Mouse (Mus musculus) midbrain, embryonic 16.5 days (tissue): ENCODE measurements around the gene Cort. TPM values are rescaled to one million over a fixed set of nuclear protein-coding genes. Genes with fewer than 3 reads are reported as not detected.

Experiments used
- ATAC-seq: fragments of 200-750 bp; cut with Nextera tagmentation; 2 replicates; pipeline ENCODE4 v1.8.0; 2017; ENCODE audit warnings: moderate TSS enrichment
- H3K27ac ChIP-seq: fragments of 300-500 bp; sonication (generic); 2 replicates; pipeline ENCODE4 v1.5.1; 2014; ENCODE audit warnings: mild to moderate bottlenecking, low read length, mixed read lengths
- H3K27me3 ChIP-seq: fragments of 300-500 bp; sonication (generic); 2 replicates; pipeline ENCODE4 v1.6.1; 2014; ENCODE audit warnings: low read depth, low read length, mixed read lengths; ENCODE audit not compliant: control insufficient read depth, insufficient read depth
- H3K36me3 ChIP-seq: fragments of 300-500 bp; sonication (generic); 2 replicates; pipeline ENCODE4 v1.6.1; 2014; ENCODE audit warnings: mild to moderate bottlenecking, low read length, moderate library complexity, mixed read lengths; ENCODE audit not compliant: control insufficient read depth, insufficient read depth
- H3K4me1 ChIP-seq: fragments of 300-500 bp; sonication (generic); 2 replicates; pipeline ENCODE4 v1.6.1; 2014; ENCODE audit warnings: mild to moderate bottlenecking, low read length, mixed read lengths; ENCODE audit not compliant: control insufficient read depth, insufficient read depth
- H3K4me2 ChIP-seq: fragments of 300-500 bp; sonication (generic); 2 replicates; pipeline ENCODE4 v1.6.1; 2014; ENCODE audit warnings: mild to moderate bottlenecking, low read length, mixed read lengths
- H3K4me3 ChIP-seq: fragments of 300-500 bp; sonication (generic); 2 replicates; pipeline ENCODE4 v1.5.1; 2014; ENCODE audit warnings: low read depth, mild to moderate bottlenecking, low read length, moderate library complexity, mixed read lengths
- H3K9ac ChIP-seq: fragments of 300-500 bp; sonication (generic); 2 replicates; pipeline ENCODE4 v1.6.1; 2014; ENCODE audit warnings: low read depth, low read length, mixed read lengths
- H3K9me3 ChIP-seq: fragments of 300-500 bp; sonication (generic); replicated peaks from 2 replicates; pipeline ENCODE4 v1.6.1; 2014; ENCODE audit warnings: mild to moderate bottlenecking, low read length, mixed read lengths; ENCODE audit not compliant: control insufficient read depth, poor library complexity, severe bottlenecking
- WGBS: fragments of 180-500 bp; shearing (Covaris S2); extraction: QIAGEN DNeasy Blood & Tissue Kit; methylation state at CpG from one replicate; pipeline ENCODE4 v1.1.7; 2014; 5-methylcytosine and 5-hydroxymethylcytosine counted together
- polyA plus RNA-seq: library from polyadenylated mRNA; unstranded; fragments of >200 nt; fragmentation: Nextera tagmentation; extraction: Ambion mirVana; gene quantifications from 2 replicates; pipeline ENCODE4 v1.2.1, GENCODE M21; 2015

The Cort gene
- polyA plus RNA-seq, 1 experiment from 2014 or later, result 0.77 TPM

- no peak for ATAC-seq
- Histone ChIP-seq H3K4me1 (no peaks in the 10 kb centered on the region), H3K9ac (no peak overlapping the region), H3K4me2 (no peak overlapping the region), H3K4me3 (no peak overlapping the region), H3K27me3 (no peaks in the 10 kb centered on the region), H3K9me3 (no peaks in the 10 kb centered on the region), H3K36me3 (peaks cover 47% of the 10 kb centered on the region), H3K27ac (no peak overlapping the region)
- 95% methylated on average over 11 of the region's 11 CpGs for WGBS
Measured at GRCm38 (mm10) chr4:149150721-149151120, 24.2 kb upstream of the Cort start.

- Histone ChIP-seq H3K4me3 (no peak overlapping the region), H3K9ac (no peak overlapping the region), H3K36me3 (peaks cover 43% of the 10 kb centered on the region), H3K27me3 (no peaks in the 10 kb centered on the region), H3K4me1 (no peaks in the 10 kb centered on the region), H3K27ac (no peak overlapping the region), H3K9me3 (no peaks in the 10 kb centered on the region), H3K4me2 (no peak overlapping the region)
- ATAC-seq, result no peak
- WGBS, result 77% methylated on average over 11 of the region's 11 CpGs
Measured at GRCm38 (mm10) chr4:149150256-149150655, 23.7 kb upstream of the Cort start.

GRCm38 (mm10) chr4:149149611-149150010, 23.0 kb upstream of the Cort start:
- no peaks in the 10 kb centered on the region for H3K27me3 ChIP-seq
- ATAC-seq, result no peak
- 84% methylated on average over 7 of the region's 7 CpGs for WGBS

GRCm38 (mm10) chr4:149149196-149149595, 22.6 kb upstream of the Cort start:
- Histone ChIP-seq H3K9me3 (no peaks in the 10 kb centered on the region), H3K27me3 (no peaks in the 10 kb centered on the region), H3K4me2 (no peak overlapping the region), H3K9ac (no peak overlapping the region), H3K27ac (no peak overlapping the region), H3K36me3 (peaks cover 35% of the 10 kb centered on the region), H3K4me3 (no peak overlapping the region), H3K4me1 (no peaks in the 10 kb centered on the region)
- ATAC-seq, result no peak
- WGBS, result 86% methylated on average over 9 of the region's 9 CpGs

More at GRCm38 (mm10) chr4:149149611-149150010, 23.0 kb upstream of the Cort start:
- Histone ChIP-seq H3K9ac (no peak overlapping the region), H3K4me2 (no peak overlapping the region), H3K36me3 (peaks cover 37% of the 10 kb centered on the region), H3K9me3 (no peaks in the 10 kb centered on the region), H3K4me3 (no peak overlapping the region), H3K27ac (no peak overlapping the region), H3K4me1 (no peaks in the 10 kb centered on the region)

- no peak overlapping the region for H3K4me2 ChIP-seq
- no peak overlapping the region for H3K27ac ChIP-seq
- H3K4me1 ChIP-seq, result no peaks in the 10 kb centered on the region
- H3K4me3 ChIP-seq, result no peak overlapping the region
- 73% methylated on average over 4 of the region's 4 CpGs for WGBS
- ATAC-seq, result no peak
- no peak overlapping the region for H3K9ac ChIP-seq
- peaks cover 24% of the 10 kb centered on the region for H3K36me3 ChIP-seq
- no peaks in the 10 kb centered on the region for H3K9me3 ChIP-seq
- H3K27me3 ChIP-seq, result no peaks in the 10 kb centered on the region
Measured at GRCm38 (mm10) chr4:149148084-149148483, 21.5 kb upstream of the Cort start.

- Histone ChIP-seq H3K27me3 (no peaks in the 10 kb centered on the region), H3K9ac (no peak overlapping the region), H3K4me1 (no peaks in the 10 kb centered on the region), H3K36me3 (peaks cover 18% of the 10 kb centered on the region), H3K4me2 (no peak overlapping the region), H3K4me3 (no peak overlapping the region), H3K27ac (no peak overlapping the region), H3K9me3 (no peaks in the 10 kb centered on the region)
- WGBS, result 92% methylated on average over 7 of the region's 7 CpGs
- ATAC-seq, result no peak
Measured at GRCm38 (mm10) chr4:149147528-149147927, 21.0 kb upstream of the Cort start.

- Histone ChIP-seq H3K4me1 (no peaks in the 10 kb centered on the region), H3K27me3 (no peaks in the 10 kb centered on the region), H3K9me3 (no peaks in the 10 kb centered on the region), H3K27ac (no peak overlapping the region), H3K36me3 (no peaks in the 10 kb centered on the region; the same call in 1 of the 2 replicates), H3K4me2 (no peak overlapping the region), H3K9ac (no peak overlapping the region), H3K4me3 (no peak overlapping the region)
- ATAC-seq, result no peak
- 80% methylated on average over 4 of the region's 4 CpGs for WGBS
Measured at GRCm38 (mm10) chr4:149145151-149145550, 18.6 kb upstream of the Cort start.

- H3K4me1 ChIP-seq, result no peaks in the 10 kb centered on the region
- no peak overlapping the region for H3K4me2 ChIP-seq
- H3K27me3 ChIP-seq, result no peaks in the 10 kb centered on the region
- H3K27ac ChIP-seq, result no peak overlapping the region
- no peak overlapping the region for H3K4me3 ChIP-seq
- H3K36me3 ChIP-seq, result no peaks in the 10 kb centered on the region
- H3K9ac ChIP-seq, result no peak overlapping the region
- WGBS, result 10% methylated on average over 3 of the region's 3 CpGs
- H3K9me3 ChIP-seq, result no peaks in the 10 kb centered on the region
- ATAC-seq, result peak; percentile 91
Measured at GRCm38 (mm10) chr4:149144459-149144858, 17.9 kb upstream of the Cort start.

- H3K27me3 ChIP-seq, result no peaks in the 10 kb centered on the region
- H3K9ac ChIP-seq, result no peak overlapping the region
- no peak overlapping the region for H3K27ac ChIP-seq
- no peak overlapping the region for H3K4me2 ChIP-seq
- H3K4me3 ChIP-seq, result no peak overlapping the region
- ATAC-seq, result no peak
- 25% methylated on average over 4 of the region's 4 CpGs for WGBS
- no peaks in the 10 kb centered on the region for H3K9me3 ChIP-seq
- no peaks in the 10 kb centered on the region for H3K36me3 ChIP-seq
- H3K4me1 ChIP-seq, result no peaks in the 10 kb centered on the region
Measured at GRCm38 (mm10) chr4:149143594-149143993, 17.0 kb upstream of the Cort start.
